Mouse (Mus musculus) midbrain, embryonic 14.5 days (tissue): ENCODE results near the gene Prol1. TPM values are rescaled to one million over a fixed set of nuclear protein-coding genes. Genes with fewer than 3 reads are reported as not detected.

Experiments
- polyA plus RNA-seq: library from polyadenylated mRNA; unstranded; fragments of >200 nt; fragmentation: Nextera tagmentation; extraction: Ambion mirVana; gene quantifications from 2 replicates; pipeline ENCODE4 v1.2.1, GENCODE M21; 2014

The Prol1 gene
- polyA plus RNA-seq, 1 experiment from 2014 or later = not detected

Other genes with a start within 250 kb of the Prol1 start
- gene Smr2, start 230.8 kb upstream of the Prol1 start, polyA plus RNA-seq = not detected in 2 replicates
- not detected in 2 replicates for gene Gm11116, start 205.8 kb upstream of the Prol1 start, polyA plus RNA-seq
- not detected in 2 replicates for gene Gm11115, start 163.2 kb upstream of the Prol1 start, polyA plus RNA-seq
- not detected in 2 replicates for gene Gm7714, start 48.4 kb upstream of the Prol1 start, polyA plus RNA-seq
- not detected in 2 replicates for gene Amtn, start 58.8 kb downstream of the Prol1 start, polyA plus RNA-seq
- not detected in 2 replicates for gene Ambn, start 138.7 kb downstream of the Prol1 start, polyA plus RNA-seq
- gene Enam, start 170.7 kb downstream of the Prol1 start, polyA plus RNA-seq = not detected in 2 replicates
- 0.36 and 0.39 TPM in 2 replicates for gene Jchain, start 210.6 kb downstream of the Prol1 start, polyA plus RNA-seq
- 42.0 and 46.2 TPM in 2 replicates for gene Utp3, start 237.2 kb downstream of the Prol1 start, polyA plus RNA-seq
- 268 and 322 TPM in 2 replicates for gene Rufy3, start 247.7 kb downstream of the Prol1 start, polyA plus RNA-seq